Mouse (Mus musculus): ENCODE data around the gene Tfap2a. TPM values are rescaled to one million over a fixed set of nuclear protein-coding genes. Genes with fewer than 3 reads are reported as not detected.

The Tfap2a gene
- polyA plus RNA-seq, 1 experiment from 2014 or later: 6.5 TPM

GRCm38 (mm10) chr13:40685790-40686189, 52.4 kb downstream of the Tfap2a start:
- H3K4me3 ChIP-seq (replicated peaks): no peak overlapping the region
- H3K27ac ChIP-seq (replicated peaks): no peak overlapping the region
- ATAC-seq (ENCODE audit: low FRiP score): no peak
- no peaks in the 10 kb centered on the region for H3K9me3 ChIP-seq (replicated peaks)
- WGBS: 92% methylated on average over 3 of the region's 3 CpGs
- H3K36me3 ChIP-seq: no peaks in the 10 kb centered on the region
- no peaks in the 10 kb centered on the region for H3K27me3 ChIP-seq (replicated peaks)
- no peak overlapping the region for H3K9ac ChIP-seq (replicated peaks)
- no peak overlapping the region for H3K4me2 ChIP-seq
- H3K4me1 ChIP-seq: no peaks in the 10 kb centered on the region

GRCm38 (mm10) chr13:40676730-40677129, 61.4 kb downstream of the Tfap2a start:
- Histone ChIP-seq H3K9ac (replicated peaks) (no peak overlapping the region), H3K9me3 (replicated peaks) (no peaks in the 10 kb centered on the region), H3K4me1 (no peaks in the 10 kb centered on the region), H3K27ac (replicated peaks) (no peak overlapping the region), H3K4me2 (no peak overlapping the region), H3K27me3 (replicated peaks) (no peaks in the 10 kb centered on the region), H3K4me3 (replicated peaks) (no peak overlapping the region), H3K36me3 (no peaks in the 10 kb centered on the region)
- WGBS: 31% methylated on average over 4 of the region's 4 CpGs
- no peak for ATAC-seq (ENCODE audit: low FRiP score)

Other genes with a start within 250 kb of the Tfap2a start
- 5.6 and 6.2 TPM in 2 replicates for gene Gcnt2, start 121.4 kb upstream of the Tfap2a start, polyA plus RNA-seq (2015; fragmentation: Nextera tagmentation; extraction: Ambion mirVana)

All from neural tube, embryonic 15.5 days (tissue).